Mouse (Mus musculus) limb, embryonic 13.5 days (tissue): ENCODE measurements at regions not wholly inside any gene's neighbourhood (a gene's known extent, or its start where the extent isn't known, plus 50 kb on each side); places are given as distances from the start of the nearest gene placed in this dataset.

ENCODE experiments used
- ATAC-seq: fragments of 200-750 bp; cut with Nextera tagmentation; 2 replicates; pipeline ENCODE4 v1.8.0; 2017; ENCODE audit warnings: low read depth, moderate number of reproducible peaks, moderate TSS enrichment; ENCODE audit not compliant: low FRiP score
- H3K27ac ChIP-seq: fragments of 300-500 bp; sonication (generic); 2 replicates; pipeline ENCODE4 v1.5.1; 2015; ENCODE audit warnings: inconsistent platforms, mild to moderate bottlenecking, moderate library complexity
- H3K27me3 ChIP-seq: fragments of 300-500 bp; sonication (generic); 2 replicates; pipeline ENCODE4 v1.6.1; 2015; ENCODE audit warnings: mild to moderate bottlenecking, inconsistent platforms
- H3K36me3 ChIP-seq: fragments of 300-500 bp; sonication (generic); 2 replicates; pipeline ENCODE4 v1.6.1; 2015; ENCODE audit warnings: inconsistent platforms, mild to moderate bottlenecking, moderate library complexity
- H3K4me1 ChIP-seq: fragments of 300-500 bp; sonication (generic); 2 replicates; pipeline ENCODE4 v1.6.1; 2015; ENCODE audit warnings: inconsistent platforms
- H3K4me2 ChIP-seq: fragments of 300-500 bp; sonication (generic); replicated peaks from 2 replicates; pipeline ENCODE4 v1.6.1; 2015; ENCODE audit warnings: inconsistent platforms, mild to moderate bottlenecking, moderate library complexity
- H3K4me3 ChIP-seq: fragments of 300-500 bp; sonication (generic); 2 replicates; pipeline ENCODE4 v1.5.1; 2015; ENCODE audit warnings: moderate library complexity, mild to moderate bottlenecking, inconsistent platforms
- H3K9ac ChIP-seq: fragments of 300-500 bp; sonication (generic); 2 replicates; pipeline ENCODE4 v1.6.1; 2015; ENCODE audit warnings: mild to moderate bottlenecking, inconsistent platforms
- H3K9me3 ChIP-seq: fragments of 300-500 bp; sonication (generic); 2 replicates; pipeline ENCODE4 v1.6.1; 2016; ENCODE audit warnings: inconsistent platforms
- WGBS: fragments of 180-500 bp; shearing (Covaris S2); methylation state at CpG from one replicate; pipeline ENCODE4 v1.1.7; 2015; 5-methylcytosine and 5-hydroxymethylcytosine counted together

- Histone ChIP-seq H3K27ac (no peak overlapping the region), H3K4me2 (no peak overlapping the region), H3K36me3 (no peaks in the 10 kb centered on the region), H3K4me1 (no peaks in the 10 kb centered on the region), H3K27me3 (no peaks in the 10 kb centered on the region), H3K4me3 (no peak overlapping the region), H3K9ac (no peak overlapping the region), H3K9me3 (no peaks in the 10 kb centered on the region)
- ATAC-seq = no peak
- WGBS = 74% methylated on average over 5 of the region's 5 CpGs
These were observed 1066.7 kb downstream of the Tecrl start for GRCm38 (mm10) chr5:82288069-82288845.

- H3K4me1 ChIP-seq = no peaks in the 10 kb centered on the region
- H3K9ac ChIP-seq = no peak overlapping the region
- no peaks in the 10 kb centered on the region for H3K9me3 ChIP-seq
- no peaks in the 10 kb centered on the region for H3K27me3 ChIP-seq
- no peak overlapping the region for H3K27ac ChIP-seq
- H3K4me3 ChIP-seq = no peak overlapping the region
- H3K4me2 ChIP-seq = no peak overlapping the region
- H3K36me3 ChIP-seq = no peaks in the 10 kb centered on the region
- no peak for ATAC-seq
- 85% methylated on average over 3 of the region's 3 CpGs for WGBS
These were observed 1101.5 kb downstream of the Tecrl start for GRCm38 (mm10) chr5:82253356-82254104.

DNA sequence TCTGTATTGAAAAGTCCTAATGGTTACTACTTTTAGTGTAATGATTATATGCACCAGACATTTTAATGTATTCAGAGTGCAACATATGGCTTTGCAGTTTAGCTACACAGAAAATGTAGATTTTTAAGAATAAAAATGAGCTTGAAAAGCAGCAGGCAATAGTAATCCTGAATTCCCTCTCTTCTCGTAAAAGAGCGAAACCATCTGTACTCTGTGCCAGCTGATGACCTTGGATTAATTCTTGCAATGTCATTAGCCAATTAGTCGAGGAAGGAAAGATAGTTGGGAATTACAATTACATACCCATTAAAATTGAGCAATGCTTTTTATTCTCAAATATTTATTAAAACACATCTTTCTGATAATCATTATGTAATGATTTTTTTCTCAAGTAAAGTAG lies 1128.7 kb downstream of the Tecrl start:
- WGBS = 61% methylated on average over 3 of the region's 3 CpGs
- no peaks in the 10 kb centered on the region for H3K27me3 ChIP-seq
- H3K9me3 ChIP-seq = no peaks in the 10 kb centered on the region
- H3K9ac ChIP-seq = no peak overlapping the region
- ATAC-seq = no peak
- H3K36me3 ChIP-seq = no peaks in the 10 kb centered on the region
- no peak overlapping the region for H3K4me3 ChIP-seq
- no peaks in the 10 kb centered on the region for H3K4me1 ChIP-seq
- no peak overlapping the region for H3K27ac ChIP-seq
- H3K4me2 ChIP-seq = no peak overlapping the region

GRCm38 (mm10) chr5:82223622-82224021 lies 1131.4 kb downstream of the Tecrl start:
- H3K4me1 ChIP-seq = no peaks in the 10 kb centered on the region
- H3K27ac ChIP-seq = no peak overlapping the region

DNA sequence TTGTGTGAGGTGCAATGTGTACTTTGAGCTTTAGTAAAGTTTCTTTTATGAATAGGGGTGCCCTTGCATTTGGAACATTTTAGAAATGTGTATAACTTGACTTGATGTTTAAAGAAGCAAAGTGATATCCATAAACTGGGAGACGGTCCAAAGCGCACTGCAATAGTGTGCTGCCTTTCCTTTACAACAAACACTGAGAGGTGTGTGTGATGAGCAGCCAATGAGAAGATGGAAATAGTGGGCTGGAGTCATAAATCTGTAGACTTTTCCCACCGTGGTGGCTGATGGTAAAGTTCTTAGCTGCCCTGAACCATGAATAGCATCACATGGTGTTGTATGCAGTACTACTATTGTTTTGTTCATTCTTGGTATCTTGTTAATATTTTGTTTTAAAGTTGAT lies 1151.4 kb downstream of the Tecrl start:
- H3K4me1 ChIP-seq = no peaks in the 10 kb centered on the region

More at GRCm38 (mm10) chr5:82223622-82224021, 1131.4 kb downstream of the Tecrl start:
- ATAC-seq = no peak
- H3K36me3 ChIP-seq = no peaks in the 10 kb centered on the region
- H3K9me3 ChIP-seq = no peaks in the 10 kb centered on the region
- H3K4me2 ChIP-seq = no peak overlapping the region
- no peaks in the 10 kb centered on the region for H3K27me3 ChIP-seq
- 75% methylated on average over 2 of the region's 2 CpGs for WGBS
- no peak overlapping the region for H3K4me3 ChIP-seq
- no peak overlapping the region for H3K9ac ChIP-seq

More for the DNA sequence above, 1151.4 kb downstream of the Tecrl start:
- no peak overlapping the region for H3K27ac ChIP-seq
- no peak overlapping the region for H3K9ac ChIP-seq
- H3K4me3 ChIP-seq = no peak overlapping the region
- no peaks in the 10 kb centered on the region for H3K27me3 ChIP-seq
- ATAC-seq = no peak
- no peaks in the 10 kb centered on the region for H3K36me3 ChIP-seq
- no peaks in the 10 kb centered on the region for H3K9me3 ChIP-seq
- whole genome bisulfite sequencing = 78% methylated on average over 3 of the region's 3 CpGs
- no peak overlapping the region for H3K4me2 ChIP-seq
